In genomic region chr19:6014991-6015510, GRCm38 (mm10) we compare ENCODE assay signal across 8 mouse cellular contexts. TPM values are rescaled to one million over a fixed set of nuclear protein-coding genes. Genes with fewer than 3 reads are reported as not detected.
DNase-seq lines count a peak whose midpoint lies in the region; ATAC-seq and TF ChIP-seq lines count a peak whose summit lies in the region.

No protein-coding gene starts in this region.

- peak overlapping the region; percentile 89 for H3K4me3 ChIP-seq in cerebellum, adult 2 months (replicated peaks; ENCODE audit: insufficient read depth, low read depth, low read length)
- peak overlapping the region; percentile 44 for H3K4me3 ChIP-seq in forebrain, postnatal 0 days (ENCODE audit: low read depth, low read length)
- peak overlapping the region; percentile 55 for H3K4me3 ChIP-seq in hindbrain, embryonic 15.5 days
- peak overlapping the region; percentile 80 for H3K4me3 ChIP-seq in liver, embryonic 13.5 days (replicated peaks)

- TF ChIP-seq CTCF in cerebellum, adult 2 months (IDR thresholded peaks at IDR 0.05; ENCODE audit: borderline replicate concordance, insufficient read depth, low read depth, low read length) = no peak
- TF ChIP-seq CTCF in forebrain, postnatal 0 days (IDR thresholded peaks at IDR 0.05; ENCODE audit: low read depth) = no peak

- WGBS in cerebellum, adult 2 months = 3% methylated on average over 16 of the region's 18 CpGs
- WGBS in forebrain, postnatal 0 days = 5% methylated on average over 15 of the region's 18 CpGs
- WGBS in hindbrain, embryonic 15.5 days = 2% methylated on average over 16 of the region's 18 CpGs
- 1% methylated on average over 16 of the region's 18 CpGs for WGBS in liver, embryonic 13.5 days (ENCODE audit: insufficient replicate concordance)

- ATAC-seq in forebrain, postnatal 0 days = peak; percentile 54; the same call in 1 of the 2 replicates
- ATAC-seq in hindbrain, embryonic 15.5 days (ENCODE audit: low FRiP score, low read depth) = peak; percentile 62; the same call in 1 of the 2 replicates
- ATAC-seq in liver, embryonic 13.5 days (ENCODE audit: low read depth) = peak; percentile 95

- H3K27ac ChIP-seq in cerebellum, adult 2 months (ENCODE audit: insufficient read depth, low read length) = peak overlapping the region; percentile 61
- no peak overlapping the region for H3K27ac ChIP-seq in forebrain, postnatal 0 days (ENCODE audit: low read depth, low read length)
- peak overlapping the region; percentile 42 for H3K27ac ChIP-seq in hindbrain, embryonic 15.5 days (replicated peaks)
- peak overlapping the region; percentile 97 for H3K27ac ChIP-seq in liver, embryonic 13.5 days

- no peaks in the 10 kb centered on the region for H3K36me3 ChIP-seq in forebrain, postnatal 0 days (ENCODE audit: insufficient read depth)
- H3K36me3 ChIP-seq in hindbrain, embryonic 15.5 days = no peaks in the 10 kb centered on the region
- peaks cover 36% of the 10 kb centered on the region for H3K36me3 ChIP-seq in liver, embryonic 13.5 days

- H3K4me2 ChIP-seq in forebrain, postnatal 0 days (ENCODE audit: low read depth) = peak overlapping the region; percentile 76
- H3K4me2 ChIP-seq in hindbrain, embryonic 15.5 days = peak overlapping the region; percentile 98
- peak overlapping the region; percentile 98 for H3K4me2 ChIP-seq in liver, embryonic 13.5 days

- H3K9me3 ChIP-seq in forebrain, postnatal 0 days (ENCODE audit: low read length) = no peaks in the 10 kb centered on the region
- H3K9me3 ChIP-seq in hindbrain, embryonic 15.5 days = no peaks in the 10 kb centered on the region
- no peaks in the 10 kb centered on the region for H3K9me3 ChIP-seq in liver, embryonic 13.5 days (replicated peaks)

- H3K4me1 ChIP-seq in cerebellum, adult 2 months (ENCODE audit: control insufficient read depth, insufficient read depth, low read length) = no peaks in the 10 kb centered on the region
- H3K4me1 ChIP-seq in forebrain, postnatal 0 days (ENCODE audit: insufficient read depth) = no peaks in the 10 kb centered on the region; the same call in 1 of the 2 replicates
- H3K4me1 ChIP-seq in hindbrain, embryonic 15.5 days (replicated peaks) = peaks cover 20% of the 10 kb centered on the region
- H3K4me1 ChIP-seq in liver, embryonic 13.5 days (replicated peaks) = peaks cover 88% of the 10 kb centered on the region

- no peaks in the 10 kb centered on the region for H3K27me3 ChIP-seq in cerebellum, adult 2 months (ENCODE audit: control insufficient read depth, insufficient read depth, low read length)
- no peaks in the 10 kb centered on the region; the same call in 1 of the 2 replicates for H3K27me3 ChIP-seq in forebrain, postnatal 0 days (ENCODE audit: insufficient read depth, low read length)
- H3K27me3 ChIP-seq in hindbrain, embryonic 15.5 days = peaks cover 17% of the 10 kb centered on the region; the same call in 1 of the 2 replicates
- no peaks in the 10 kb centered on the region for H3K27me3 ChIP-seq in liver, embryonic 13.5 days

- TF ChIP-seq POLR2A in cerebellum, adult 2 months (IDR thresholded peaks at IDR 0.05; ENCODE audit: borderline replicate concordance, insufficient read depth, low read length) = peak; percentile 40; the same call in 1 of the 2 replicates

- H3K9ac ChIP-seq in forebrain, postnatal 0 days = peak overlapping the region; percentile 58
- peak overlapping the region; percentile 82 for H3K9ac ChIP-seq in hindbrain, embryonic 15.5 days
- peak overlapping the region; percentile 89 for H3K9ac ChIP-seq in liver, embryonic 13.5 days

- peak; percentile 13 for DNase-seq in ovary, postnatal 10 days (ENCODE audit: low spot score)
- DNase-seq in ovary, postnatal 14 days (ENCODE audit: low spot score) = no peak
- peak; percentile 57 to 63 for DNase-seq in cerebellum, adult 2 months
- DNase-seq in forebrain, postnatal 0 days = peak; percentile 12
- peak; percentile 76 for DNase-seq in liver, embryonic 13.5 days
- DNase-seq in natural killer cell, adult 2 months (ENCODE audit: low spot score in 2 of 2) = peak; percentile 16 to 21
- peak; percentile 45 for DNase-seq in urinary bladder, postnatal 25 days (ENCODE audit: low spot score)

RNA-seq across cellular contexts. Expression of gene Capn1, which starts 0.6 kb away (rescaled TPM):
- polyA plus RNA-seq in cerebellum, adult 2 months (2012; rRNA removed) = 27.0 and 27.3 TPM in 2 replicates
- total RNA-seq in forebrain, postnatal 0 days (2014; rRNA removed) = 5.5 and 7.7 TPM in 2 replicates
- 3.0 and 3.3 TPM in 2 replicates for polyA plus RNA-seq in forebrain, postnatal 0 days (2015; fragmentation: Nextera tagmentation; extraction: Ambion mirVana)
- 4.8 and 5.8 TPM in 2 replicates for polyA plus RNA-seq in hindbrain, embryonic 15.5 days (2015; fragmentation: Nextera tagmentation; extraction: Ambion mirVana)
- polyA plus RNA-seq in liver, embryonic 13.5 days (2015; fragmentation: Nextera tagmentation; extraction: Ambion mirVana) = 21.9 and 26.3 TPM in 2 replicates

RNA-seq across cellular contexts. Expression of gene Slc22a20, which starts 29.1 kb away (rescaled TPM):
- not detected in 2 replicates for polyA plus RNA-seq in cerebellum, adult 2 months (2012; rRNA removed)
- total RNA-seq in forebrain, postnatal 0 days (2014; rRNA removed) = not detected in 2 replicates
- not detected in 2 replicates for polyA plus RNA-seq in forebrain, postnatal 0 days (2015; fragmentation: Nextera tagmentation; extraction: Ambion mirVana)
- polyA plus RNA-seq in hindbrain, embryonic 15.5 days (2015; fragmentation: Nextera tagmentation; extraction: Ambion mirVana) = not detected in 2 replicates
- polyA plus RNA-seq in liver, embryonic 13.5 days (2015; fragmentation: Nextera tagmentation; extraction: Ambion mirVana) = not detected in 2 replicates

RNA-seq across cellular contexts. Expression of gene Syvn1, which starts 31.3 kb away (rescaled TPM):
- polyA plus RNA-seq in cerebellum, adult 2 months (2012; rRNA removed) = 34.5 and 34.8 TPM in 2 replicates
- 15.8 and 23.7 TPM in 2 replicates for total RNA-seq in forebrain, postnatal 0 days (2014; rRNA removed)
- polyA plus RNA-seq in forebrain, postnatal 0 days (2015; fragmentation: Nextera tagmentation; extraction: Ambion mirVana) = 24.7 and 27.7 TPM in 2 replicates
- 32.9 and 39.8 TPM in 2 replicates for polyA plus RNA-seq in hindbrain, embryonic 15.5 days (2015; fragmentation: Nextera tagmentation; extraction: Ambion mirVana)
- 11.6 and 13.9 TPM in 2 replicates for polyA plus RNA-seq in liver, embryonic 13.5 days (2015; fragmentation: Nextera tagmentation; extraction: Ambion mirVana)

RNA-seq across cellular contexts. Expression of gene Mrpl49, which starts 42.5 kb away (rescaled TPM):
- 48.7 and 51.5 TPM in 2 replicates for polyA plus RNA-seq in cerebellum, adult 2 months (2012; rRNA removed)
- 47.1 and 50.8 TPM in 2 replicates for total RNA-seq in forebrain, postnatal 0 days (2014; rRNA removed)
- polyA plus RNA-seq in forebrain, postnatal 0 days (2015; fragmentation: Nextera tagmentation; extraction: Ambion mirVana) = 54.4 and 55.7 TPM in 2 replicates
- 62.3 and 64.4 TPM in 2 replicates for polyA plus RNA-seq in hindbrain, embryonic 15.5 days (2015; fragmentation: Nextera tagmentation; extraction: Ambion mirVana)
- polyA plus RNA-seq in liver, embryonic 13.5 days (2015; fragmentation: Nextera tagmentation; extraction: Ambion mirVana) = 50.2 and 59.4 TPM in 2 replicates

RNA-seq across cellular contexts. Expression of gene Fau, which starts 42.6 kb away (rescaled TPM):
- 792 and 828 TPM in 2 replicates for polyA plus RNA-seq in cerebellum, adult 2 months (2012; rRNA removed)
- 1,002 and 1,178 TPM in 2 replicates for total RNA-seq in forebrain, postnatal 0 days (2014; rRNA removed)
- polyA plus RNA-seq in forebrain, postnatal 0 days (2015; fragmentation: Nextera tagmentation; extraction: Ambion mirVana) = 610 and 775 TPM in 2 replicates
- 503 and 507 TPM in 2 replicates for polyA plus RNA-seq in hindbrain, embryonic 15.5 days (2015; fragmentation: Nextera tagmentation; extraction: Ambion mirVana)
- 639 and 696 TPM in 2 replicates for polyA plus RNA-seq in liver, embryonic 13.5 days (2015; fragmentation: Nextera tagmentation; extraction: Ambion mirVana)
